ENCODE assay signal across 8 mouse cellular contexts in genomic region chr12:105683933-105684901, GRCm38 (mm10). TPM values are rescaled to one million over a fixed set of nuclear protein-coding genes. Genes with fewer than 3 reads are reported as not detected.
DNase-seq lines count a peak whose midpoint lies in the region; ATAC-seq and TF ChIP-seq lines count a peak whose summit lies in the region.

TSS of gene Gskip (plus strand) at chr12:105684829.

- no peaks in the 10 kb centered on the region for H3K27me3 ChIP-seq in intestine, postnatal 0 days (replicated peaks; ENCODE audit: control insufficient read depth, insufficient read depth, low read length)
- H3K27me3 ChIP-seq in limb, embryonic 12.5 days = no peaks in the 10 kb centered on the region
- H3K27me3 ChIP-seq in midbrain, embryonic 13.5 days = no peaks in the 10 kb centered on the region

- TF ChIP-seq CTCF in intestine, postnatal 0 days (IDR thresholded peaks at IDR 0.05; ENCODE audit: low read depth) = 0 out of 2 replicates have a peak, but pooled peaks have one; percentile 12

- ATAC-seq in intestine, postnatal 0 days = peak; percentile 52
- ATAC-seq in limb, embryonic 12.5 days (ENCODE audit: insufficient number of reproducible peaks, insufficient read depth, low FRiP score, low TSS enrichment, low read depth) = peak; percentile 65
- ATAC-seq in midbrain, embryonic 13.5 days = peak; percentile 57

- H3K4me3 ChIP-seq in intestine, postnatal 0 days (ENCODE audit: low read depth, low read length) = peak within 1 kb of the TSS; percentile 95
- H3K4me3 ChIP-seq in limb, embryonic 12.5 days (replicated peaks) = peak within 1 kb of the TSS; percentile 95
- H3K4me3 ChIP-seq in midbrain, embryonic 13.5 days (replicated peaks) = peak within 1 kb of the TSS; percentile 84

- H3K4me2 ChIP-seq in intestine, postnatal 0 days (replicated peaks; ENCODE audit: low read depth) = peak within 1 kb of the TSS; percentile 93
- peak within 1 kb of the TSS; percentile 81 for H3K4me2 ChIP-seq in limb, embryonic 12.5 days
- H3K4me2 ChIP-seq in midbrain, embryonic 13.5 days (replicated peaks) = peak within 1 kb of the TSS; percentile 93

- no peaks in the 10 kb centered on the region for H3K9me3 ChIP-seq in intestine, postnatal 0 days (ENCODE audit: control insufficient read depth)
- H3K9me3 ChIP-seq in limb, embryonic 12.5 days = no peaks in the 10 kb centered on the region
- no peaks in the 10 kb centered on the region for H3K9me3 ChIP-seq in midbrain, embryonic 13.5 days

- H3K27ac ChIP-seq in intestine, postnatal 0 days (ENCODE audit: low read depth, low read length) = peak within 1 kb of the TSS; percentile 98
- H3K27ac ChIP-seq in limb, embryonic 12.5 days = peak within 1 kb of the TSS; percentile 90
- H3K27ac ChIP-seq in midbrain, embryonic 13.5 days = peak within 1 kb of the TSS; percentile 96

- peak; percentile 68 for DNase-seq in 3T3-L1 (ENCODE audit: low read depth, low spot score)
- DNase-seq in adrenal gland, adult 18-20 months (ENCODE audit: low spot score in 2 of 2) = peak in 1 of 2 experiments; percentile 34
- peak; percentile 26 for DNase-seq in embryo, embryonic 11.5 days (ENCODE audit: low read depth, low spot score)
- DNase-seq in gonadal fat pad, adult 2 months (ENCODE audit: low read depth) = no peak
- peak; percentile 17 to 52 for DNase-seq in spleen, postnatal 36 days (ENCODE audit: low spot score in 2 of 2)

- WGBS in intestine, postnatal 0 days = 1% methylated on average over 41 of the region's 41 CpGs
- under 1% methylated on average over 40 of the region's 41 CpGs for WGBS in limb, embryonic 12.5 days
- 1% methylated on average over 41 of the region's 41 CpGs for WGBS in midbrain, embryonic 13.5 days

- H3K4me1 ChIP-seq in intestine, postnatal 0 days (replicated peaks; ENCODE audit: control insufficient read depth, insufficient read depth, low read length) = 0 out of 2 replicates have a peak, but pooled peaks cover 3% of the 10 kb centered on the region
- H3K4me1 ChIP-seq in limb, embryonic 12.5 days (replicated peaks) = peaks cover 30% of the 10 kb centered on the region
- peaks cover 40% of the 10 kb centered on the region for H3K4me1 ChIP-seq in midbrain, embryonic 13.5 days (replicated peaks)

- peak within 1 kb of the TSS; percentile 98 for H3K9ac ChIP-seq in intestine, postnatal 0 days (ENCODE audit: low read depth, low read length)
- peak within 1 kb of the TSS; percentile 92 for H3K9ac ChIP-seq in limb, embryonic 12.5 days (replicated peaks)
- H3K9ac ChIP-seq in midbrain, embryonic 13.5 days (replicated peaks) = peak within 1 kb of the TSS; percentile 87

- H3K36me3 ChIP-seq in intestine, postnatal 0 days (ENCODE audit: control insufficient read depth, insufficient read depth) = no peaks in the 10 kb centered on the region
- H3K36me3 ChIP-seq in limb, embryonic 12.5 days = peaks cover 14% of the 10 kb centered on the region
- H3K36me3 ChIP-seq in midbrain, embryonic 13.5 days = peaks cover 5% of the 10 kb centered on the region

RNA-seq across cellular contexts. Expression of gene Gskip, which starts in this region (rescaled TPM):
- 10 to 100 TPM; 18.4 to 19.7 TPM for total RNA-seq in adrenal gland, adult 18-20 months (2021)
- 13.2 and 15.2 TPM in 2 replicates for polyA plus RNA-seq in gonadal fat pad, adult 2 months (2012; rRNA removed)
- polyA plus RNA-seq in intestine, postnatal 0 days (2015; fragmentation: Nextera tagmentation; extraction: Ambion mirVana) = 35.0 and 35.6 TPM in 2 replicates
- polyA plus RNA-seq in limb, embryonic 12.5 days (2016; fragmentation: Nextera tagmentation; extraction: Ambion mirVana) = 34.6 and 36.2 TPM in 2 replicates
- polyA plus RNA-seq in midbrain, embryonic 13.5 days (2015; fragmentation: Nextera tagmentation; extraction: Ambion mirVana) = 37.8 and 39.4 TPM in 2 replicates
